Mouse (Mus musculus) lung, postnatal 36 days (tissue): ENCODE results near the gene Msto1.
A peak's percentile ranks its signal among the peaks of the same experiment; 100 is the strongest.
"Not testable (repeated sequence)": the region's sequence is repeated elsewhere in the genome, so short reads cannot be mapped to it uniquely, and the experiment has no call there.

Experiments used
- DNase-seq: peaks from one replicate; pipeline ENCODE4 v3.0.0; 2022; ENCODE audit warnings: mixed read lengths

The Msto1 gene

DNA sequence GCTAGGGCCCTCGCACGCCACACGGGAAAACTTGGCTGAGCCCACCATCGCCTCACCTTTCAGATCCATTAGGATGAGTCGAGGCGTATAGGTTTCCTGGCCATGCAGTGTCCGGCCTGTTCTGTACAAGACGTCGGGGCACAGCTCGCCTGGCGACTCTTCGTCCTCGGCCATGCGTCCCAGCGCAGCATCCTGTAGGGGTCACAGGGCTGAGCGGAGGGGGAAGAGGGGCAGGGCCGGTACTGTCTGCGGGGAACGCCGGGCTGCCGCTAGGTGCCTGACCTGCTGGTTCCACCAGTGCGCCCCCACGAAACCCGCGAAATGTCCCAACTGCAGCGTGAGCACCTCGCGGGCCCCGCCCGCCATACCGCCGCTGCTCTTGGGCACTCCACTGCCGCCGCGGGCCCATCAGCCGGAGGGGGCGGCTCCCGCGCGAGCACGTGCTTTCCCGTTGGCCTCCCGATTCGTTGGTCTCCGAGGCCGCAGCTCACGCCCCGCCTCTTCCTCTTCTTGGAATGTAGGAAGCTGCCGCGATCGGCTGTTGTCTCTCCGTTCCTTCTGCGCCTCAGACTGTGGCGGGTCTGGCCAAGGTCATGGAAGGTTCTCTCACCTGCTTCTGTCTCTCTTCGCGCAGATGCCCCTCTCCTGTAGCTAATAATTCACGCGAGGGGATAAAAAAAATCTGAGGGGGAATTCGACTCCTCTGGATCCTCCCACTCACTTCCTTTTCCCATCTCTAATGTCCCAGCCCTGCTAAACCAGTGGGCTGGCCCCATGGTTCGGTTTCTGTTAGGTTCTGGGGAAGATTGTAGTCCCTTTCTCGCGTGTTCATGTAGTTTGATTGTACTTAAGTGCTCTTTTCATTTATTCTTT is at the start of gene Msto1:
Msto1 (minus strand) TSS at position 489 of the 873 bp plus-strand sequence.
- peak; percentile 97 for DNase-seq

DNA sequence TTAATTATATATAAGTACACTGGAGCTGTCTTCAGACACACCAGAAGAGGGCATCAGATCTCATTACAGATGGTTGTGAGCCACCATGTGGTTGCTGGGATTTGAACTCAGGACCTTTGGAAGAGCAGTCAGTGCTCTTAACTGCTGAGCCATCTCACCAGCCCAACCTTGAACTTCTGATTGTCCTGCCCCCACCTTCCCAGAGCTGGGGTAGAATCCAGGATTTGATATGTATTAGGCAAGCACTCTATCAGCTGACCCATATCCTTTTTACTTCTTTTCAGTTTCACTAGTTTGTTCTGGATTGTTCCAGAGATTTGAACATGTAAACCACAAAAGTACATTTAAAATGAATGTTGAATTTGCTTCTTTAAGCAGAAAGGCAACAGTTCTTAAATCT is 49.4 kb upstream of the Msto1 start:
- DNase-seq: not testable (repeated sequence)

DNA sequence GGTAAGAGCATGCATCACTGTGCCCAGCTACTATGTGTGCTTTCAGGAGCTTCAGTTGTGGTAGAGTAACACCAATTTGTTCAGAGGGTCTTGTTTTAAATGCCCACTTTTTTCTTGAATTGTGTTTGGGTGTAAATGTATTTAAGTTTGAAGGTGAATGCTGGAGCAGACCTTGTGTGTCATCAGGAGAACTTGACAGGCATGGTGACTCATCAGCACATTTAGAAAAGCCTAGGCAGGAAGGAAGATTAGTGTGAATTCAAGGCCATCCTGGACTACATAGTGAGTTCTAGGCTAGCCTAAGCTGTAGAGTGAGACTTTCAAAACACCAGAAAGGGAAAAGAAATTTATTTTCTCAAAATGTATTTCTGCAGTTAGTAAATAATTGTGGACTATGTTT is 39.9 kb upstream of the Msto1 start:
- no peak for DNase-seq

DNA sequence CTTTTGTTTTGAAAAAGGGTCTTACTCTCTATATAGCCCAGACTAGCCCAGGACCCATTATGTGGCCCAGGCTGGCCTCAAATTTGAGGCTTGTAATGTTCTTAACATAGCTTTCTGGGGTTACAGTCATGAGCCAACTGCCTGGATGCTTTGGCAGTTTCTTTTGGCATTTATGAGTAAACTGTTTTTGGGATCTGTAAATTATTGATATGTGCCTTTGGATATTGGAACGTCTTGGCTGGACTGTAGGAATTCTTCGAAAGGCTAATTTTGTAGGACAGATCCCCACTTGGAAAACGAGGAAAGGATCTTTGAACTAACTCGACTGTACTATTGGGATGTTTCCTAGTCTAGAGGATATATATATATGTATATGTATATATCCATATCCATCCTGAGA is 39.4 kb upstream of the Msto1 start:
- no peak for DNase-seq

DNA sequence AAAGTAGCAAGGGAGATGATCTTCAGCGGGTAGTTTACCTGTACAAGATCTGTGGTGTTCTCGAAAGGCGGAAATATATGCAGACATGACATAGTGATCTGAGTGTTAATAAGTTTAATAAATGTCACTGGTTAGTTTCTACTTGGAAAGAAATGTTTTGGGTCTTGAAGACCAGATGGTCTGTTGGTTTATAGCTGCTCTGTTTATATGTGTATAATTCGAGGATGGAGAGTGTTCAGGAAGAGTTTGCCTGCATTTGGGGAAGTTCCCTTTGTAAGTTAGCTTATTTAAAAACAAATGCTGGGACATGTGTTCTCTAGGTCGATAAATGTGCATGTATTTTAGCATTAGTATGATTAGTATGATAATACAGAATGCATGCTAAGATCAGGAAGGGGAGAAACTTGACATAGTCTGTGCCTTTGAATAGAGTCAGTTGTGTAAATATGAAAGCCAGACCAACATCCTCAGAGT is 37.6 kb upstream of the Msto1 start:
- no peak for DNase-seq

DNA sequence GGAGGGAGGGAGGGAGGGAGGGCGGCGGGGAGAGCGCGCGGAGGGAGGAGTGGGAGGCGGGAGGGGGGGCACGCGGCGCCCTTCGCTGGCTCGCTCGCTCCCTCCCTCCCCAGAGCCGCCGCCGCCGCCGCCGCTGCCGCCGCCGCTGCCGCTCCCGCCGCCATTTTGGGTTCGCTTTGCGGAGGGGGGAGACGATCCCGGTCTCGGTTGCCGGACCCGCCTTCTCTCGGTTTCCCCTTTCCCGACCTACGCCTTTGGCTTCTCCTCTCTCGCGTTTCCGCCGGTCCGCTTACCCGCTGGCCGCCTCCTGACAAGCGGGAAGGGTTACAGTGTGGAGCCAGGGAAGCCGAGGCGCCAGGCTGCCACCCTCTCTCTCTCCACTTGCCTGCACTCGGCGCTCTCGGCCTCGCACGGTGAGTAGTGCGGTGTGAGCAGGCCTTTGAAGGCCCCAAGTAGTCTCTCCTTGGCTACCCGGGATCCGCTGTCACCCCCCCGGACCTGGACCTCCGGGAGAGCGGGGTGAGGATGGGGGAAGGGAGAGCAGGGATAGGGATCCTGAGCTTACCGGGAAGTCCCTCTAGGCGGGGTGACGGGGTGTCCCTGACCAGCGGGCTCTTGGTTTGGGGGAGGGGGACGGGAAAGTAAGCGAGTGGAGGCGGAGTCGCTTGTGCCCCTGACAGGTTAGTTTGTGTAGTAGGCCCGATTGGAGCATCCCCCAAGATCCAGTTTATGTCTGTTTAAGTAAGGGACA is 37.0 kb upstream of the Msto1 start, which contains the start of the genes Ash1l and Dap3:
Ash1l (plus strand) TSS at position 47 of the 751 bp plus-strand sequence.
Dap3 (minus strand) TSS at position 606 of the 751 bp plus-strand sequence.
- peak; percentile 75 for DNase-seq

DNA sequence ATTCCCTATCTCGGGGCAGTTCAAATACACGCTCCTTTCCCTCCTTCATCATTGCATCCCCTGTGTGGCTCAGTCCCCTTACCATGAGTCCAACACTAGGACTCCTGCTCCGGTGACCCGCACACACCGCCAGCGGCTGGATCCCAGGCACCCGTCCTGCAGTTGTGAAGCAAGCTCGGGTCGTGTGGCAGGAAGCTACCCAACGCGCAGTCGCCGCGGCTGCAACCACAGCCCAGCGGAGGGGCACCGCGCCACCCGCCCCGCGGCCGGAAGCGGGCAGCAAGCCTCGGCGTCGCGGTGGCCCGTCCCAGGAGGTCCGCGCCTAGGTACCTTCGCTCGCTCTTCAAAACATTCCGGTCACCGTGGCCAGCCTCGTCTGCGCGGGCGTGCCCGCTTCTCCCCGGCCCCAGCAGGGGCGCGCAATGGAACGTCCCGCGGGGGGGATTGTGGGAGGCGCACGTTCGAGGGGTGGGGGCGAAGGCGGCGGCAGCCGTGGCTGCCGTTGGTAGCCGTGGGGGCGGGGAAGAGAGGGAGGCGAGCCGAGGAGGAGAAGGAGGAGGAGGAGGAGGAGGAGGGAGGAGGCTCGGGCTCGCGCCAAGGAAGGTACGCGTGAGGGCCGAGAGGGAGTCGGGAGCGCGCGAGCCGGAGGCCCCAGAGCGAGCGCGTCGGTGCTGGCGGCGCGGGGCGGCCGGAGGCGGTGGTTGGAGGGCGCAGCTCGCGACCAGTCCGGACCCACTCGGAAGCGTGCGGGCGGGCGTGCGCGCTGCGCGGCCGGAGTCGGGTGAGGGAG is 36.2 kb upstream of the Msto1 start:
- peak; percentile 94 for DNase-seq

DNA sequence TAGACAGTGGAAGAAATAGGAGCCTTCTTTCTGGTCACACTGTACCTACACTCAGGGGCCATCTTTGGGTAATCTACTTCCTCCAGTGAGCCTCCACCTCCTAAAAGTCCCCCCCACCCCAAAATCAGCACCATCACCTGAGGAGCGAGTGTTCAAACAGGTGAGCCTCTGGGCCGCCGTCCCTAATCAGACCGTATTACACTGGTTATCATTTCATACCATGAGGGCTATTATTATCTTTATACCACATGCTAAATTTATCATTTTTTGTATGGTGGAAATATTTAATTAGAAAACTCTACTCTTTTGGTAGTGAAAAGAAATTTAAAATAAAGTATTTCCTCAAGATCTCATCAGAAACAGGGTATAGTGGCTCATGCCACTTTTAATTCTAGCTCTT is 30.3 kb upstream of the Msto1 start:
- no peak for DNase-seq

DNA sequence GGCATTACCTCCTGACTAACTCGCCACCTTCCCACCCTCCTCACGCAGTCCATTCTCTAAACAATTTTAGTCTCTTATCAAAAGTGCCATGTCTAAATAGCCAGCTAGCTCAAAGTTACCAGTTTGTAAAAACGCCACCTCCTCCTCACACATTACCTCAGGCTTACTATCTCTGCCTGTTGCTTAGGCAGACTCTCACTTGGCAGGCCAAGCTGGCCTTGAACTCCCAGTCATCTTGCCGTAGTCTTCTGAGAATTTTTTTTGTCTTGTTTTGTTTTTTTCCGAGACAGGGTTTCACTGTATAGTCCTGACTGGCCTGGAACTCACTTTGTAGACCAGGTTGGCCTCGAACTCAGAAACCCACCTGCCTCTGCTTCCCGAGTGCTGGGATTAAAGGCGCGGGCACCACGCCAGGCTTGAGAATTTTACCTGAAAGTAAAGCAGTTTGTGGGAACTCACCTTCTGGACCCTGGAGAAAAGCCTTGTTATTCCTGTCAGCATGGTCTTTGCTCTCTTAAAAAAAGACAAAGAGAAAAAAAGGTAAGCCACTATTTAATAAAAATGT is 28.6 kb upstream of the Msto1 start:
- no peak for DNase-seq

DNA sequence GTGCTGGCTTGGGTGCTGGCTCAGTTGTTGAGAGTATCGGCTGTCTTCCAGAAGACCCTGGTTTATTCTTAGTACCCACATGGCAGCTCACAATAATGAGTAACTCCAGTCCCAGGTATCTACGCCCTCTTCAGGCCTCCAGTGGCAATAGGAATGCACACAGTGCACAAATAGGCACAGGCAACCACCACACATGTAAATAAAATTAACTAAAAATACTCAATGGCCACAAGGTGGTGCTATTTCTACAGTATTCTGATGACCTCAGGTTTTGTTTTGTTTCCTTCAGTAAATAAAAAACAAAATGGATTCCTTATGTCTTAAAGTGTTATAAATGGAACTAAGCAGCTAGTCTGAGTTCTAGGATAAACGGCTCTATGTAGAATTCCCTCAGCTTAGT is 25.9 kb upstream of the Msto1 start:
- peak; percentile 49 for DNase-seq

DNA sequence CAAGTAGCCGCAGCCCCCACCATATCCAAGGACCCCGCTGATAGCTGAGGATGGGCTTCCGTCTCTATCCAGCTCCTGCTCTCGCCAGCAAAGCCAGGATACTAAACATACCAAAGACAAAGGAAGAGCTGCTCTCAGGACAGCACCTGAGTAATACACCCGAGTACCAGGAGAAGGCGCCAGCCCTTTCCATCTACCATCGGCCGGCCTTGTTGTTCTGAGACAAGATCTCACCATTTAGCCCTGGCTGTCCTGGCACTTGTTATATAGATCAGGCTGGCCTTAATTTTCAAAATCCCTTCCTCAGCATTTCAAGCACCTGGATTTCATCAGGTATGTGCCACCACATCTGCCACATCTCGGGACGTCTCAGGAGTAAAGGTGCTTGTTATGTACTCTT is 25.3 kb upstream of the Msto1 start:
- no peak for DNase-seq

DNA sequence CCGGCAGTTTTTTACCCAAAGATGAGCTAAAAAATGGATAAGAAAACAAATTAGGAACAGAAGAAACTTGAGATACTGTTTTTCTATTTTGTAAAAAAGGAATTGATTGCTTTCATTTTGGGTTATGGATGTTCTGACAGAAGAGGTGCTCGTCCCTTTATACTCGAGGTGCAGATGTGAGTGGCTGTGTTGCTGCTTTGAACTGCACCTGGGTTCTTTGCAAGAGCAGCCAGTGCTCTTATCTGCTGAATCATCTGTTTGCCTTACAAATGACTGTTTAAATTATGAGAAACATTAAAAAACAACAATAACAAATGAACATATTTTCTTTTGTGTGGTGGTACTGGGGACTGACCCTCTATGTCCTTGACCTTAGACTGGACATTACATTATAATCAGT is 15.7 kb upstream of the Msto1 start:
- DNase-seq: no peak

DNA sequence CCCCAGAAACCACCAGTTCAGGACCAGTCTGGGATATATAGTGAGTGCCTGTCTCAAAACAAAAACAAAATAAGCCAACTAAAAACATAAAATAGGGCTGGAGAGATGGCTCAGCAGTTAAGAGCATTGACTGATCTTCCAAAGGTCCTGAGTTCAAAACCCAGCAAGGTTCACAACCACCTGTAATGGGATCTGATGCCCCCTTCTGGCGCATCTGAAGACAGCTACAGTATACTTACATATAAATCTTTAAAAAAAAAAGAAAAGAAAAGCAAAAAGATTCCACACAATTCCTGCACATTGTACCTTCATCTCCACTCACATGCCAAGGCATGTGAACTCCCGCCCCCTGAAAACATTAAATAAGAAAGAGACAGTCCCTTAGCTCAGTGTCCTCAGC is 11.9 kb upstream of the Msto1 start:
- no peak for DNase-seq

DNA sequence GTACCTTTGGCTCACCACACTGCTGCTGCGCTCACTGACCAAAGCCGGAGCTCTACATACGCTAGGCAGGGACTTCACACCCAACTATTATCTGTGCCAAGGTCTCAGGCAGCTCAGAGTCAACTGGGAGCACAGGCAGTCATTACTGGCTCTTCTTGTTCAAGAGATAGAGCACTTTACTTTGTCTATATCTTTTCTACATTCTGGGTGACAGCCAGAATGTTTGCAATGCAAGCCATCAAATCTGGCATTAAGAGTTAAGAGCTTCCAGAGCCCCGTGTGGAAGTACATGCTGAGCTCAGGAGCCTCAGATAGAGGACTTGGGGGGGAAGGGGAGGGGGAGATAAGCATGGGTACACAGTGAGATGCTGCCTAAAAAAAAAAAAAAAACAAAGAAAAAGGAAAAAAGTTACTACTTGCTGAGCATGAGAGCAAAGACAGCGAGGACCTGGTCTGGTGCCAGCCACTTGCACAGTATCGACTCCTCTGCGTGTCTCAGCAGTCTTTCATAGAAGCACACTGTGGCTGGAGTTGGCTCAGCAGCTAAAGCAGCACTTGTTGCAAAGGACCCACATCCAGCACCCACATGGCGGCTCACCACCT is 10.3 kb upstream of the Msto1 start:
- DNase-seq: no peak

DNA sequence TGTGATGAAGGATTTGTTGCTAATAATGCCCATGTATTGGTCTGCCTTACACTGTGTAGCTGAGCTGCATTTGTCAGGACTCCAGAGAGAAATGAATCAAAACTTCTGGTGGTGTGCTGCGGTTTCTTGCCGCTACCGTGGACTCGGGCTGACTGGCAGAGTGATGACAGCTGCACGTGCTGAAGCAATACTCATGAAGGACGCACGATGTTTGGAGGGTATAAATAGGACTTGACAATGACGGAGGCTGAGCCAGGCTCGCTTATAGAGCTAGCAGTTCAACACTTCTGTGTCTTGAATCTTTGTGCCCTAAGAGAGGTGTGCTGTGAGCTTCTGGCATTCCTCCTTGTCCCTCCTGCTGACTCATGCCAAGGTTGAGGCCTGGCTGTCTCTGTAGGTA is 7.6 kb upstream of the Msto1 start:
- no peak for DNase-seq

DNA sequence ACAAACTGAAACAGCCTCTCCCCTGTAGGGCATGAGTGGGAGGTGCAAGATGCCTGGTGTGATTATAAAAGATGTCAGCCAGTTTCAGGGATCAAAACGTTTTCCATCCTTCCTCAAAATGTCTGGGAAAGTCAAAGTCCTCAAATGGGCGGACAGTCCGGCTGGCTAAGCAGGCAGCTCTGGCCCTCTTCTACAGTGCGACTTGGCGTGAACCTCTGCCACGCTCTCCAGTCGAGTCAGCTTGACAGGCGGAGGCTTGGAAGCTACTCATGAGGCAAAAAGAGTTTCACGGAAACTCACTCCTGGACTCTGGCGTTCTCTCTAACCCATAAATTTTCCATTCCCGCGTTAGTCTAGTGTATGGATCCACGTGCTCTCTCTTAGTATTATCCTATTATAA is 5.2 kb upstream of the Msto1 start:
- peak; percentile 14 for DNase-seq

DNA sequence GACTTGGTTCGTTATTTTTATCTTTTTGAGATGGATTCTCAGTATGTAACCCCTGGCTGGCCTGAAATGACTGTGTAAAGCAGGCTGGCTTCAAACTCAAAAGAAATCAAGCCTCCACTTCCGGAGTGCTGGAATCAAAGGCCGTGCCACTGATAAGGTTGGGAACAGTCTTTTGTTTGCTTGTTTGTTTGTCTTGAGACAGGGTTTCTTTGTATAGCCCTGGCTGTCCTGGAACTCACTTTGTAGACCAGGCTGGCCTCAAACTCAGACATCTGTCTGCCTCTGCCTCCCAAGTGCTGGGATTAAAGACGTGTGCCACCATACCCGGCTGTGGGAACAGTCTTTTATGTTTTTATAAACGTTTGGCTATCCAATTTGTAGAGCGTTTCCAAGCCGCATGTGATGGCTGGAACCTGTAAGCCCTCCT is 598 bp upstream of the Msto1 start:
- DNase-seq: no peak

DNA sequence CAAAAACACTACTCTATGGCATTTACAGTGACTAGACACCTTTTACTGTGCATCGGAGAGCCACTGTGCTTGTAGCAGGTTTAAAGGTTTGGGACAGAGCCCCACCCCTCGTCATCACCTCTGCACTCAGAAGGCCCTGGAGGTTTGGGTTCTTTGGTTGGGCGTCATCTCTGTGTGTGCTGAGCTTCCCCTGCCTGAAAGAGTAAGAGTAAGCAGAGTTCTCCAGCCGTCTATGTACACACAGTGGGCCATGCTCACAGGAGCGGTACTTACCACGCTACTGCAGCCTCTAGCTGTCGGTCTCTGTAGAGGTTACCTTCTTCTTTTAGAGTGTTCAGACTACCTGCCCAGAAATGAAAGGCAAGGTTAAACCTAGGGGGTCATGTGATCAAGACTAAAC is 1.2 kb downstream of the Msto1 start:
- no peak for DNase-seq

DNA sequence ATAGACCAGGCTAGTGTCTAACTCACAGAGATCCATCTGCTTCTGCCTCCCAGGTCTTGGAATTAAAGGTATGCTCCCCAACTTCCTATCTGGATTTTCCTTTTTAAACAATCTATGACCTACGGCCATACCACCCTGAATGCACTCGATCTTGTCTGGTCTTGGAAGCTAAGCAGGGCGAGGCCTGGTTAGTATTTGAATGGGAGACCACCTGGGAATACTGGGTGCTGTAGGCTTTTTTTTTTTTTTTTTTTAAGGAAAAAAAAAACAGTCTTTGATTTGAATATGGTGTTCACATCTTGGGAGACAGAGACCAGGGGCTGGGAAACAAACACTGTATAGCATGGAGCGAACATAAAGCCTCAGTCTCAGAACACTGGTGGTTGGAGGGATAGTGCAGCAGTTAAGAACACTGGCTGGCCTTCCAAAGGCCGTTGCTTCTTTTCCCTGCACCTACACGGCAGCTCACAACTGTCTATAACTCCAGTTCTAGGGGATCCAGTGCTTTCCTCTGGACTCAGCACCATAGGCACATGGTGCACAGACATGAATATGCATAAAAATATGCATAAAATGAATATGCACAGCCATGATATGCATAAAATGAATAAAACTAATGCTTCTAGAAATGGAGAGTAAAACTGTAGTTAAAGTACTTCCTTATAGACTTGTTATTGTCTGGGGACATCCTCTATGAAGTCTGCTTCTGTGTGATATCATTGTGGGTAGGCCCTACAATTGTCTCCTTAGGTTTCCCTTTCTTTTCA is 7.2 kb downstream of the Msto1 start:
- no peak for DNase-seq

DNA sequence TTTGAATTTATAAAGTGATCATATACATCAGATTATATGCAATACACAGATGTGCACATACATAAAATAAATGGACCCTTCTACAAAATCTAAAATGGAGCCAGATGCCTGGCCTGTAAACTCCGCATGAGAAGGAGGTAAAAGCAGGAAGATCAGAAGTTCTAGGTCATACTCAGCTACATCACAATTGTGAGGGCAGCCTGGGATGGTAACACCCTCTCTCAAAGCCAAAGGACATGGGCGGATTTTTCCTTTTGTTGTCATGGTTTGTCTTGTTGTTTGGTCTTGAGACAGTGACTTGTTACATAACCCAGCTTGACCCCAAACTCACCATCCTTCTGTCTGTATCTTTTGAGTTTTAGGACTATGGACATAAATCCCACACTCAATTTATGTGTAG is 8.1 kb downstream of the Msto1 start:
- DNase-seq: no peak

DNA sequence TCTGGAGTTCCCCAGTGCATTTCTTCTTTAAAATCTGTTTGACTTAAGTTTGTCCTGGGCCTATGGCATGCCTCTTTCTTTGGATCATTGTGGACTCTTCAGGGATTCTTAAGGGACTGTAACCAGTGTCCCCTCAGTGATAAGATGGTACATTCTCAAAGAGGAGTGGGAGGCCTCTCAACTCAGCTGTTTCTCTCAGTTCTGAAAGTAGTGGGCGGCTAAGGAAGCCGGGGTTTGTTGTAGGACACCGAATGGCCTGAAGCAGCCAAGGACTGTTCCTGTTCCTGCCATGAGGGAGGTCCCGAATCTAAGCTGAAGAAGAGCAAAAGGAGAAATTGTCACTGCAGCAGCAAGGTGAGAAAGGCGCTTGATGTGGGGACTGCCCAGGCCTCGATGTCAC is 8.6 kb downstream of the Msto1 start:
- no peak for DNase-seq

DNA sequence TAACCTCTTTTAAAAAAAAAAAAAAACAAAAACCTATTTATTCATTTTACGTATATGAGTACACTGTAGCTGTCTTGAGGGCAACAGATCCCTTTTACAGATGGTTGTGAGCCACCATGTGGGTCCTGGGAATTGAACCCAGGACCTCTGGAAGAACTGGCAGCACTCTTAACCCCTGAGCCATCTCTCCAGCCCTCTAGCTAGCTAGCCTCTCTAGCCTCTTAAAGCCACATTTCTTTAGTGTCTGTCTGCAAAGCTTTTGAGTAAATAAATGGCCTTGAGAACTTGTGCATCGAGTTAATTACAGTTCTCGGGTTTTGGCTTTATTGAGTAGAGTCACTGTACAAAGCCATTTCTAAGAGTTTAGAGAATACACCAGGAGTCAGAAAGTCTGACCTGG is 9.0 kb downstream of the Msto1 start:
- DNase-seq: no peak
